Mouse (Mus musculus): Measurements from ENCODE around the gene Hspa8. TPM values are rescaled to one million over a fixed set of nuclear protein-coding genes. Genes with fewer than 3 reads are reported as not detected.

The Hspa8 gene
- total RNA-seq, 1 experiment = 3,988 TPM

DNA sequence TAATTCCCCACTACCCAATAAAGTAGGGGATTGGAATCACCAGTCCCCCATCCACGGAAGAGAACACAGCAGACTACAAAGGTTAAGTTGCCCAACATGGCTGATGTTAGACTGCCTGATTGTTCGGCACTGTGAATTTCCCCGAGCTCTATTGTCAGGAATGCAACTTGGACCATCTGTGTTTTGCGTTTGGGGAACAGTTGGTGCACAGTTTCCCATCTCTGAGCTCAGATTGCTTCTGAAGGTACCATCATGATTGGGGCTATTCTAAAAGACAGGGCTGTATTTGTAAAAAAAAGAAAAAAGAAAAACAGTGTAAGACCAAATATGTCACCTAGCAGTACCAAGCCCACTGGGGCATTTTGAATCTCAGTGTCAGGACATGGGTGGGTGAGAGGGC, 26.6 kb downstream of the Hspa8 start:
- in situ Hi-C loops (cut with MboI; ENCODE audit: low sequenced_read_pairs in 2 of 2, unreplicated experiment in 2 of 2) = loop anchor here in 1 of 2 experiments (25.0 kb wide), 1 partner anchor 160 kb away; no protein-coding TSS in a partner anchor
- Histone ChIP-seq H3K9ac (ENCODE audit: insufficient read depth, low read depth, low read length, poor library complexity, severe bottlenecking) (no peak overlapping the region), H3K4me3 (ENCODE audit: insufficient read depth in 1 of 2, low read depth in 1 of 2, low read length in 2 of 2, poor library complexity in 1 of 2, severe bottlenecking in 1 of 2) (no peak overlapping the region), H3K27ac (ENCODE audit: insufficient read depth, low read depth, low read length, poor library complexity, severe bottlenecking) (no peak overlapping the region), H3K36me3 (ENCODE audit: control insufficient read depth, insufficient read depth, low read length, poor library complexity, severe bottlenecking) (no peaks in the 10 kb centered on the region), H3K4me1 (ENCODE audit: control insufficient read depth in 2 of 2, insufficient read depth in 2 of 2, low read length in 2 of 2, poor library complexity in 1 of 2) (no peaks in the 10 kb centered on the region), H3K9me3 (ENCODE audit: control insufficient read depth, insufficient read depth, low read depth, low read length) (no peaks in the 10 kb centered on the region)
- no peak for TF ChIP-seq HCFC1 (IDR thresholded peaks at IDR 0.05; ENCODE audit: borderline replicate concordance, insufficient read depth, low read length)
- no peak for TF ChIP-seq ZC3H11A (IDR thresholded peaks at IDR 0.05; ENCODE audit: borderline replicate concordance, low read depth, low read length)
- no peak for TF ChIP-seq CHD2 (IDR thresholded peaks at IDR 0.05; ENCODE audit: low read depth, low read length)
- TF ChIP-seq MAFK (IDR thresholded peaks at IDR 0.05; ENCODE audit: insufficient read depth, low read depth, low read length) = no peak
- no peak for TF ChIP-seq ZNF384 (IDR thresholded peaks at IDR 0.05; ENCODE audit: low read depth, low read length)
- DNase-seq (ENCODE audit: low read depth, low spot score) = no peak

DNA sequence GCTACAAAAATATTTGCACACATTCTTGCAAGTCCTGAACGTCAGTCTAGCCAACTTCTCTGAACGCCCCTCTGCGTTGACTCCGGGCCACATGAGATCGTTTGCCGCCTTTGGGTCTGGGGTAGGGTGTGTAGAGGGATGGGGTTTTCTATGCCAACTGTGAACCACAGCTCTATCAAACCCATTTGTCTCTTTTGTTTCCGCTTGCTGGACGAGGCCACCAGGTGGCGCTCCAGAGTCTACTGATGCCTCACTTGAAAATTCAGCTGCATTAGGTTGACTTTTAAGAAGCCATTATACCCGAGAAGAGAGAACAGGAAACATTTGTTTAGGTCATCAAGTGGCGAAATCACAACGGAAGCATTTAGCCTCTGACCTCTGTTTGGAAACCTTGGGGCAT, 33.8 kb downstream of the Hspa8 start:
- Histone ChIP-seq H3K4me3 (ENCODE audit: insufficient read depth in 1 of 2, low read depth in 1 of 2, low read length in 2 of 2, poor library complexity in 1 of 2, severe bottlenecking in 1 of 2) (no peak overlapping the region), H3K36me3 (ENCODE audit: control insufficient read depth, insufficient read depth, low read length, poor library complexity, severe bottlenecking) (no peaks in the 10 kb centered on the region), H3K27ac (ENCODE audit: insufficient read depth, low read depth, low read length, poor library complexity, severe bottlenecking) (no peak overlapping the region), H3K9ac (ENCODE audit: insufficient read depth, low read depth, low read length, poor library complexity, severe bottlenecking) (no peak overlapping the region), H3K4me1 (ENCODE audit: control insufficient read depth in 2 of 2, insufficient read depth in 2 of 2, low read length in 2 of 2, poor library complexity in 1 of 2) (no peaks in the 10 kb centered on the region), H3K9me3 (ENCODE audit: control insufficient read depth, insufficient read depth, low read depth, low read length) (no peaks in the 10 kb centered on the region)
- in situ Hi-C loops (cut with MboI; ENCODE audit: low sequenced_read_pairs in 2 of 2, unreplicated experiment in 2 of 2) = loop anchor here (10.0 to 25.0 kb wide), 4 partner anchors 130 to 350 kb away; partner anchors contain the start of gene Jhy (in 1 of the 2)
- DNase-seq (ENCODE audit: low read depth, low spot score) = peak; percentile 66
- TF ChIP-seq ZC3H11A (IDR thresholded peaks at IDR 0.05; ENCODE audit: borderline replicate concordance, low read depth, low read length) (peak; percentile 68; the same call in 1 of the 2 replicates), HCFC1 (IDR thresholded peaks at IDR 0.05; ENCODE audit: borderline replicate concordance, insufficient read depth, low read length) (no peak)

DNA sequence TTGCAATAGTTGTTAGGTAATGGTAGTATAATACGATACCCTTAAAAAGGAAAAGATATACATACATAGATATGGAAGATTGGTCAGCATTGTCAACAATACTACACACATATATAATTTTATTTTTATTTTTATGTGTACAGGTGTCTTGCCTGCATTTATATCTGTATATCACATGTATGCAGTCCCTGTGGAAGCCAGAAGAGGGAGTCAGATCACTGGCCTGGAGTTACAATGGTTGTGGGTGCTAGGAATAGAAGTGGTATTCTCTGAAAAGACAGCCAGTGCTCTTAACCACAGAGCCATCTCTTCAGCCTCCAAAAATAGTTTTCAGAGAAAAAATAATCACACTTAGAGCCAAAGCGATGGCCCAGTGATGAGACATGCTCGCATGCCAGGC, 35.9 kb downstream of the Hspa8 start:
- TF ChIP-seq ZNF384 (IDR thresholded peaks at IDR 0.05; ENCODE audit: low read depth, low read length) (no peak), ZC3H11A (IDR thresholded peaks at IDR 0.05; ENCODE audit: borderline replicate concordance, low read depth, low read length) (peak; percentile 68; the same call in 1 of the 2 replicates), HCFC1 (IDR thresholded peaks at IDR 0.05; ENCODE audit: borderline replicate concordance, insufficient read depth, low read length) (no peak)
- H3K27ac ChIP-seq (ENCODE audit: insufficient read depth, low read depth, low read length, poor library complexity, severe bottlenecking) = no peak overlapping the region
- no peak overlapping the region for H3K9ac ChIP-seq (ENCODE audit: insufficient read depth, low read depth, low read length, poor library complexity, severe bottlenecking)
- H3K4me3 ChIP-seq (ENCODE audit: insufficient read depth in 1 of 2, low read depth in 1 of 2, low read length in 2 of 2, poor library complexity in 1 of 2, severe bottlenecking in 1 of 2) = no peak overlapping the region
- no peaks in the 10 kb centered on the region for H3K9me3 ChIP-seq (ENCODE audit: control insufficient read depth, insufficient read depth, low read depth, low read length)
- in situ Hi-C loops (cut with MboI; ENCODE audit: low sequenced_read_pairs in 2 of 2, unreplicated experiment in 2 of 2) = loop anchor here (10.0 to 25.0 kb wide), 4 partner anchors 128 to 348 kb away; partner anchors contain the start of gene Jhy (in 1 of the 2)
- H3K4me1 ChIP-seq (ENCODE audit: control insufficient read depth in 2 of 2, insufficient read depth in 2 of 2, low read length in 2 of 2, poor library complexity in 1 of 2) = no peaks in the 10 kb centered on the region
- DNase-seq (ENCODE audit: low read depth, low spot score) = no peak
- H3K36me3 ChIP-seq (ENCODE audit: control insufficient read depth, insufficient read depth, low read length, poor library complexity, severe bottlenecking) = no peaks in the 10 kb centered on the region

DNA sequence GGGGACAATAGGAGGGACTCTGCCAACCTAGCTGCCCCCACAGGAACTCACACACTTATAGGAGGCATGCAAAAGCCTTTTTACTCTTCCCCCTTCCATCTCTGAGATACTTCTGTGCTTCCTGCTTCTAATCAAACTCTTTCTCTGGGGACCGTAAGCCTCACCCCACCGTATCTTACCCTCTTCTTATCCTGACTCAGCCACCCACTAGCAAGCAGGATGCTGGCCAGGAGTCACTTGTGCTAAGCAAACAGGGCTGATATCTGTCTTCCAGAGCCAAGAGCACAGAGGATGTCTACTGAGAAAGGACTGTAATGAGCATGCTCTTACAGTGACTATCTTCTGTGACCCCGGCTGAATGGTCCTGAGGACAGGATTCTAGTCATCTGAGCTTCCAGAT, 38.9 kb downstream of the Hspa8 start:
- Histone ChIP-seq H3K4me1 (ENCODE audit: control insufficient read depth in 2 of 2, insufficient read depth in 2 of 2, low read length in 2 of 2, poor library complexity in 1 of 2) (no peaks in the 10 kb centered on the region), H3K9me3 (ENCODE audit: control insufficient read depth, insufficient read depth, low read depth, low read length) (no peaks in the 10 kb centered on the region), H3K36me3 (ENCODE audit: control insufficient read depth, insufficient read depth, low read length, poor library complexity, severe bottlenecking) (no peaks in the 10 kb centered on the region), H3K9ac (ENCODE audit: insufficient read depth, low read depth, low read length, poor library complexity, severe bottlenecking) (no peak overlapping the region), H3K4me3 (ENCODE audit: insufficient read depth in 1 of 2, low read depth in 1 of 2, low read length in 2 of 2, poor library complexity in 1 of 2, severe bottlenecking in 1 of 2) (no peak overlapping the region), H3K27ac (ENCODE audit: insufficient read depth, low read depth, low read length, poor library complexity, severe bottlenecking) (no peak overlapping the region)
- no peak for TF ChIP-seq CHD2 (IDR thresholded peaks at IDR 0.05; ENCODE audit: low read depth, low read length)
- no peak for DNase-seq (ENCODE audit: low read depth, low spot score)
- in situ Hi-C loops (cut with MboI; ENCODE audit: low sequenced_read_pairs in 2 of 2, unreplicated experiment in 2 of 2) = loop anchor here (10.0 to 25.0 kb wide), 4 partner anchors 125 to 345 kb away; partner anchors contain the start of gene Jhy (in 1 of the 2)

DNA sequence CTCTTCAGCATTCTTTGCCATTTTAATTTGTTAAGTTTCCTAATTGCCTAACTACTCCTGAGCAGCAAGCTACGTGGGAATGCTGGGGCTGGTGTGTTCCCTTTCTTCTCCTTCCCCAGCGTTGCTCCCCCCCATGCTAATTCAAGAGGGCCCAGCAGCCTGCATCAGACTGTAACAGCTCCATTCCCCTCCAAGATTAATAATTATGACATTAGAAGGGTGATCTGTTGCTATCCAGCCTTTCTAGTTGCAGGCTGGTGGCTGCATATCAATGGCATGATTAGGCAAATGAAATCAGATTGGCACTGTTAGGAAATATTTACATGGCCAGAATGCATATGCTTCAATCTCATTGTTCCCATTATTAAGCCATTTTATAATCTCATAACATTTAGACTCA, 50.7 kb downstream of the Hspa8 start:
- Histone ChIP-seq H3K27ac (ENCODE audit: insufficient read depth, low read depth, low read length, poor library complexity, severe bottlenecking) (no peak overlapping the region), H3K9ac (ENCODE audit: insufficient read depth, low read depth, low read length, poor library complexity, severe bottlenecking) (no peak overlapping the region), H3K4me1 (ENCODE audit: control insufficient read depth in 2 of 2, insufficient read depth in 2 of 2, low read length in 2 of 2, poor library complexity in 1 of 2) (no peaks in the 10 kb centered on the region), H3K9me3 (ENCODE audit: control insufficient read depth, insufficient read depth, low read depth, low read length) (no peaks in the 10 kb centered on the region), H3K36me3 (ENCODE audit: control insufficient read depth, insufficient read depth, low read length, poor library complexity, severe bottlenecking) (no peaks in the 10 kb centered on the region), H3K4me3 (ENCODE audit: insufficient read depth in 1 of 2, low read depth in 1 of 2, low read length in 2 of 2, poor library complexity in 1 of 2, severe bottlenecking in 1 of 2) (no peak overlapping the region)
- no peak for DNase-seq (ENCODE audit: low read depth, low spot score)
- in situ Hi-C loops (cut with MboI; ENCODE audit: low sequenced_read_pairs in 2 of 2, unreplicated experiment in 2 of 2) = no loop called here
- no peak for TF ChIP-seq CHD2 (IDR thresholded peaks at IDR 0.05; ENCODE audit: low read depth, low read length)
- TF ChIP-seq ZNF384 (IDR thresholded peaks at IDR 0.05; ENCODE audit: low read depth, low read length) = no peak
- no peak for TF ChIP-seq ZC3H11A (IDR thresholded peaks at IDR 0.05; ENCODE audit: borderline replicate concordance, low read depth, low read length)
- TF ChIP-seq MAFK (IDR thresholded peaks at IDR 0.05; ENCODE audit: insufficient read depth, low read depth, low read length) = no peak
- no peak for TF ChIP-seq HCFC1 (IDR thresholded peaks at IDR 0.05; ENCODE audit: borderline replicate concordance, insufficient read depth, low read length)
